Mouse (Mus musculus) MEL (cell line): ENCODE results near the gene Ppp6c.

ENCODE experiments used
- CTCF ChIP-seq, 3 experiments: IDR thresholded peaks in 2 of 3; conservative IDR thresholded peaks in 1 of 3; 2 replicates each; pipeline ENCODE4 v1.5.1; 2011 to 2012; ENCODE audit warnings: low read length in 3 of 3, low read depth in 2 of 3, mild to moderate bottlenecking in 2 of 3, improper control_type of control experiment in 1 of 3, inconsistent platforms in 1 of 3, mixed read lengths in 1 of 3, moderate library complexity in 1 of 3; ENCODE audit not compliant: control insufficient read depth in 1 of 3, insufficient read depth in 1 of 3, poor library complexity in 1 of 3, severe bottlenecking in 1 of 3
- EP300 ChIP-seq, 2 experiments: IDR thresholded peaks; 2 replicates each; pipeline ENCODE4 v1.6.1; 2011; ENCODE audit warnings: improper control_type of control experiment in 2 of 2, low read length in 2 of 2, low read depth in 1 of 2, mild to moderate bottlenecking in 1 of 2
- HCFC1 ChIP-seq: IDR thresholded peaks from 2 replicates; pipeline ENCODE4 v1.6.1; 2012; ENCODE audit warnings: low read depth, mild to moderate bottlenecking, inconsistent platforms, low read length, improper control_type of control experiment, moderate library complexity

DNA sequence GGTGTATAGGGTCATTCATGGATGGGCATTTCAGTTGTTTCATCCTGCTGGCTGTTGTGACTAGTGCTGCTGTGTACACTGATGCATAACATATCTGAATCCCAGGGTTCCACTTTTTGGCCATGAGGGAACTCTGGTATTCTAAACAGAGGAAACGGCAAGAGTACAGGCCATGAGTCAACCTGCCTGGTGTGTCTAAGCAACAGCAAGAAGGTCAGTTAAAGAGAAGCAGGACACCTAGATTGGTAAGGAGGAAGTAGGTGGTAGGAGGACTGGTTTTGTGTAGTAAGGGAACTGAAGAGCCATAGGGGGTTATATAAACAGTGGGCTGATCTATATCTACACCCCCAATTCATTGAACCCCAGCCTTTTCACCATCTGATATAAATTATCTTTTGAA is 69.4 kb downstream of the Ppp6c start:
- no peak for TF ChIP-seq HCFC1
- no peak for TF ChIP-seq EP300 (IDR thresholded peaks at IDR 0.05; ENCODE audit: low read depth in 1 of 2, low read length in 2 of 2)
- no peak for TF ChIP-seq CTCF (IDR thresholded peaks at IDR 0.05 in 2 of 3, conservative IDR thresholded peaks at IDR 0.05 in 1 of 3; ENCODE audit: control insufficient read depth in 1 of 3, insufficient read depth in 1 of 3, low read depth in 2 of 3, low read length in 3 of 3, poor library complexity in 1 of 3, severe bottlenecking in 1 of 3)
